Mouse (Mus musculus) megakaryocyte, embryonic 14.5 days (primary cell): ENCODE results near the gene Pxn.

Source experiments
- FLI1 ChIP-seq: IDR thresholded peaks from 2 replicates; pipeline ENCODE4 v1.6.1; 2012; ENCODE audit warnings: low read length, inconsistent platforms, mixed read lengths
- GATA1 ChIP-seq: IDR thresholded peaks from 3 replicates; pipeline ENCODE4 v1.6.1; 2012; ENCODE audit warnings: mixed read lengths, low read length, inconsistent platforms, borderline replicate concordance

- TF ChIP-seq GATA1, result no peak
- TF ChIP-seq FLI1, result no peak
These were observed 49.7 kb downstream of the Pxn start for GRCm38 (mm10) chr5:115556217-115556616.
